Mouse (Mus musculus) intestine, embryonic 16.5 days (tissue): ENCODE data around the gene Col17a1. TPM values are rescaled to one million over a fixed set of nuclear protein-coding genes. Genes with fewer than 3 reads are reported as not detected.
A peak's percentile ranks its signal among the peaks of the same experiment; 100 is the strongest.

Source experiments
- ATAC-seq: fragments of 200-750 bp; cut with Nextera tagmentation; 2 replicates; pipeline ENCODE4 v1.8.0; 2017; ENCODE audit warnings: moderate TSS enrichment, moderate library complexity
- H3K27ac ChIP-seq: fragments of 300-500 bp; sonication (generic); 2 replicates; pipeline ENCODE4 v1.5.1; 2014; ENCODE audit warnings: mild to moderate bottlenecking, low read length
- H3K27me3 ChIP-seq: fragments of 300-500 bp; sonication (generic); replicated peaks from 2 replicates; pipeline ENCODE4 v1.6.1; 2014; ENCODE audit warnings: low read length, control low read depth, mixed read lengths; ENCODE audit not compliant: control insufficient read depth, insufficient read depth
- H3K36me3 ChIP-seq: fragments of 300-500 bp; sonication (generic); 2 replicates; pipeline ENCODE4 v1.6.1; 2014; ENCODE audit warnings: low read length, control low read depth; ENCODE audit not compliant: control insufficient read depth, insufficient read depth
- H3K4me1 ChIP-seq: fragments of 300-500 bp; sonication (generic); 2 replicates; pipeline ENCODE4 v1.6.1; 2014; ENCODE audit warnings: low read length, control low read depth, mixed read lengths; ENCODE audit not compliant: control insufficient read depth, insufficient read depth
- H3K4me2 ChIP-seq: fragments of 300-500 bp; sonication (generic); 2 replicates; pipeline ENCODE4 v1.6.1; 2014; ENCODE audit warnings: low read depth, low read length, control low read depth
- H3K4me3 ChIP-seq: fragments of 300-500 bp; sonication (generic); 2 replicates; pipeline ENCODE4 v1.5.1; 2014; ENCODE audit warnings: mild to moderate bottlenecking, low read length
- H3K9ac ChIP-seq: fragments of 300-500 bp; sonication (generic); 2 replicates; pipeline ENCODE4 v1.6.1; 2014; ENCODE audit warnings: low read depth, low read length
- H3K9me3 ChIP-seq: fragments of 300-500 bp; sonication (generic); 2 replicates; pipeline ENCODE4 v1.6.1; 2016; ENCODE audit warnings: low read length, control low read depth; ENCODE audit not compliant: control insufficient read depth
- WGBS: fragments of 180-500 bp; shearing (Covaris S2); extraction: QIAGEN DNeasy Blood & Tissue Kit; methylation state at CpG from one replicate; pipeline ENCODE4 v1.1.7; 2014; 5-methylcytosine and 5-hydroxymethylcytosine counted together
- polyA plus RNA-seq: library from polyadenylated mRNA; unstranded; fragments of >200 nt; fragmentation: Nextera tagmentation; extraction: Ambion mirVana; gene quantifications from 2 replicates; pipeline ENCODE4 v1.2.1, GENCODE M21; 2015

Col17a1 gene
- polyA plus RNA-seq, result 0.42 and 0.58 TPM in 2 replicates

GRCm38 (mm10) chr19:47691994-47692393, at the start of gene Col17a1:
Gene Col17a1, minus strand, starts transcription at chr19:47692094.
- H3K9me3 ChIP-seq, result no peaks in the 10 kb centered on the region
- 65% methylated on average over 6 of the region's 6 CpGs for WGBS
- H3K4me1 ChIP-seq, result no peaks in the 10 kb centered on the region
- H3K4me2 ChIP-seq, result no peak within 1 kb of the TSS
- H3K9ac ChIP-seq, result no peak within 1 kb of the TSS
- no peaks in the 10 kb centered on the region for H3K27me3 ChIP-seq
- H3K4me3 ChIP-seq, result no peak within 1 kb of the TSS
- no peaks in the 10 kb centered on the region for H3K36me3 ChIP-seq
- no peak within 1 kb of the TSS for H3K27ac ChIP-seq
- no peak for ATAC-seq

DNA sequence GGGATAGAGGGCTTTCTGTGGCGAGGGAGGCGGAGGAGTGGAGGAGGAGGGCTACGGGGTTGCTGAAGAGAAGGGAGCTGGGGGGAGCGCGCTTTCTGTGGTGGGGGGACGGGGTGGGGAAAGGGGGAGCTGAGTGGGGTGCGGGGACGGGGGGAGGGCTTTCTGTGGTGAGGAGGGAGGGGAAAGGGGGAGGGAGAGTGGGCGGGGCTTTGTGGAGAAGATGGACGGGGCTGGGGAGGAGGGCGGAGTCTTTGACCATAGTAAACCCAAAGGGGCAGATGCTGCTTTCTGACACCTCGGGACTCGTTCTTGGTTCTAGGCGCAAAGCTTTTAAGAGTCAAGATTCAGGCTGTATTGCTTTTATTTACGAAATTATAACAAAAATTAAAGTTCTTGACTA, 40.0 kb upstream of the Col17a1 start:
- H3K4me1 ChIP-seq, result peaks cover 6% of the 10 kb centered on the region; the same call in 1 of the 2 replicates
- no peaks in the 10 kb centered on the region for H3K9me3 ChIP-seq
- peak overlapping the region; percentile 89 for H3K4me3 ChIP-seq
- 3% methylated on average over 14 of the region's 15 CpGs for WGBS
- H3K27me3 ChIP-seq, result no peaks in the 10 kb centered on the region
- peaks cover 19% of the 10 kb centered on the region; the same call in 1 of the 2 replicates for H3K36me3 ChIP-seq
- ATAC-seq, result no peak; the same call in 1 of the 2 replicates
- H3K27ac ChIP-seq, result peak overlapping the region; percentile 98
- peak overlapping the region; percentile 57 for H3K4me2 ChIP-seq
- peak overlapping the region; percentile 89 for H3K9ac ChIP-seq

- peak; percentile 97 for ATAC-seq
- WGBS, result under 1% methylated on average over 68 of the region's 72 CpGs
These were observed 39.4 kb upstream of the Col17a1 start, which contains the start of gene Sfr1 for GRCm38 (mm10) chr19:47731071-47731881. Gene Sfr1, plus strand, starts transcription at chr19:47731682.

GRCm38 (mm10) chr19:47730691-47731070, 38.8 kb upstream of the Col17a1 start:
- Histone ChIP-seq H3K36me3 (peaks cover 11% of the 10 kb centered on the region; the same call in 1 of the 2 replicates), H3K27me3 (no peaks in the 10 kb centered on the region), H3K4me2 (peak overlapping the region; percentile 77), H3K9ac (peak overlapping the region; percentile 83), H3K27ac (peak overlapping the region; percentile 98), H3K9me3 (no peaks in the 10 kb centered on the region), H3K4me3 (peak overlapping the region; percentile 89), H3K4me1 (peaks cover 6% of the 10 kb centered on the region; the same call in 1 of the 2 replicates)
- peak; percentile 81 for ATAC-seq
- 0% methylated on average over 12 of the region's 12 CpGs for WGBS

More at GRCm38 (mm10) chr19:47731071-47731881, 39.4 kb upstream of the Col17a1 start, which contains the start of gene Sfr1:
- Histone ChIP-seq H3K36me3 (peaks cover 17% of the 10 kb centered on the region; the same call in 1 of the 2 replicates), H3K9ac (peak within 1 kb of the TSS; percentile 89), H3K27ac (peak within 1 kb of the TSS; percentile 98), H3K4me2 (peak within 1 kb of the TSS; percentile 77), H3K9me3 (no peaks in the 10 kb centered on the region), H3K4me3 (peak within 1 kb of the TSS; percentile 89), H3K27me3 (no peaks in the 10 kb centered on the region), H3K4me1 (peaks cover 6% of the 10 kb centered on the region; the same call in 1 of the 2 replicates)

GRCm38 (mm10) chr19:47725643-47726140, 33.8 kb upstream of the Col17a1 start:
- H3K9ac ChIP-seq, result no peak overlapping the region
- H3K4me2 ChIP-seq, result no peak overlapping the region
- H3K4me1 ChIP-seq, result peaks cover 6% of the 10 kb centered on the region
- ATAC-seq, result no peak
- H3K9me3 ChIP-seq, result no peaks in the 10 kb centered on the region
- no peaks in the 10 kb centered on the region for H3K27me3 ChIP-seq
- no peaks in the 10 kb centered on the region for H3K36me3 ChIP-seq
- H3K27ac ChIP-seq, result no peak overlapping the region
- WGBS, result 69% methylated on average over 7 of the region's 7 CpGs
- H3K4me3 ChIP-seq, result no peak overlapping the region

- WGBS, result 64% methylated on average over 4 of the region's 4 CpGs
- Histone ChIP-seq H3K4me1 (peaks cover 3% of the 10 kb centered on the region), H3K9ac (no peak overlapping the region), H3K4me3 (no peak overlapping the region), H3K27ac (no peak overlapping the region), H3K9me3 (no peaks in the 10 kb centered on the region), H3K27me3 (no peaks in the 10 kb centered on the region), H3K36me3 (no peaks in the 10 kb centered on the region), H3K4me2 (no peak overlapping the region)
- no peak for ATAC-seq
These were observed 33.0 kb upstream of the Col17a1 start for GRCm38 (mm10) chr19:47724903-47725302.

DNA sequence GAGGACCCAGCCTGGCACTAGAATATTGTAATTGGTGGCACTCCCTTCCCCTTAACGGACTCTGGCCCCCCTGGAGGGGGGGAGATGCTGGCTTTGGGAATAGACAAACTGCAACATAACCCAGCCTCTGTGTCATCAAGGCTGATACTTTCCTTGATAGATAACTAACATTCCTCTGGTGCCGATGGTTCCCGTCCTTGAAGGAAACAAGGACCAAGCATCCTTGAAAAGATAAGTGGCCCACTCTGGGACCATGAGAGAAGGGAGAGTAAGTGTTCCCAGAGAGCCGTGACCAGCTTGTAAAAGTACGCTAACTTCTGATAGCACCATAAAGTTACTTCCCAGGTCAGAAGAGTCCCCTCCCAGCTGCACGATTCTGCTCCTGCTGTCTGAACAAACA, 30.6 kb upstream of the Col17a1 start:
- Histone ChIP-seq H3K9me3 (no peaks in the 10 kb centered on the region), H3K27ac (no peak overlapping the region), H3K36me3 (no peaks in the 10 kb centered on the region), H3K4me2 (no peak overlapping the region), H3K27me3 (no peaks in the 10 kb centered on the region), H3K4me3 (no peak overlapping the region), H3K4me1 (peaks cover 3% of the 10 kb centered on the region), H3K9ac (no peak overlapping the region)
- 31% methylated on average over 6 of the region's 6 CpGs for WGBS
- no peak for ATAC-seq

DNA sequence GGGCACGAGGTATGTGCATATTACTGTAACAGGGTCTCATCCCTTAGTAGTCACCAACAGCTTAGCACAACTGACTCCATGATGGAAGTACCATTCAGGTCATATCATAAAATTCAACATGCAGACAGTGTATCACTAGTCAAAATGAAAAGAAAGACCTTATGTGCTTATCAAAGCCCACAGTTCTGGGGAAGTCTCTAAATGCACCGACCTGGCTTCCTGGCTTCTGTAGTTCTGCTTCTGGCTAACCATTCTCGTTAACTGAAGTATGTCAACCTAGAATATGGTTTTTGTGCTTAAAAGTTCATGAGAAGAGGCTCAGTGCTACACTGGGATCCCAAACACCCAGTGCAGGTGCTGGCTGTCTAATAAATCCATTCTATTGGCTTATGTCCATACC, 27.3 kb upstream of the Col17a1 start:
- Histone ChIP-seq H3K9ac (no peak overlapping the region), H3K27ac (no peak overlapping the region), H3K36me3 (no peaks in the 10 kb centered on the region), H3K4me1 (peaks cover 3% of the 10 kb centered on the region), H3K27me3 (no peaks in the 10 kb centered on the region), H3K4me3 (no peak overlapping the region), H3K4me2 (no peak overlapping the region), H3K9me3 (no peaks in the 10 kb centered on the region)
- no peak for ATAC-seq
- WGBS, result 88% methylated on average over 3 of the region's 3 CpGs

GRCm38 (mm10) chr19:47716144-47716543, 24.2 kb upstream of the Col17a1 start:
- Histone ChIP-seq H3K4me1 (peaks cover 3% of the 10 kb centered on the region; the same call in 1 of the 2 replicates), H3K9ac (no peak overlapping the region), H3K4me2 (no peak overlapping the region), H3K9me3 (no peaks in the 10 kb centered on the region), H3K36me3 (no peaks in the 10 kb centered on the region), H3K4me3 (no peak overlapping the region), H3K27me3 (no peaks in the 10 kb centered on the region), H3K27ac (no peak overlapping the region)
- 61% methylated on average over 2 of the region's 2 CpGs for WGBS
- no peak for ATAC-seq
